Mouse (Mus musculus): ENCODE measurements around the gene Col6a6.

Gene Col6a6

DNA sequence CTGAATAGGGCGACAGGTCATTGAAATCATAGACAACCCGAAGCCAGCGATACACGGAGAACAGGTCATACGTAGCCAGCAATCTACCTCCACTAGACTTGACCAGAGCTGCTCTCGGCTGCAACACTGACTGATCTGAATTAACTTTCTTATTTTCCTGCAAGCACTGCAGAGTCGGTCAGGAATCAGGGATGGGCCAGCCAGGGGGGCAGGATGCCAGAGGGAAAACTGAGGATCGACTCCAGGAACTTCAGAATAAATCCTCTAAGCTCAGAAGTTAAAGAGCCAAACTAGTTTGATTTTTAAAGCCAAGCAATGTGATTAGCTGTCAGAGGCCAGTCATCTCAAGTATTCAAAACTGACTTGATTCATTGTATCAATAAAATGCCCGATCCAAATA is 88.5 kb downstream of the Col6a6 start:
- no peak for DNase-seq (ENCODE audit: low read depth, low spot score)

DNA sequence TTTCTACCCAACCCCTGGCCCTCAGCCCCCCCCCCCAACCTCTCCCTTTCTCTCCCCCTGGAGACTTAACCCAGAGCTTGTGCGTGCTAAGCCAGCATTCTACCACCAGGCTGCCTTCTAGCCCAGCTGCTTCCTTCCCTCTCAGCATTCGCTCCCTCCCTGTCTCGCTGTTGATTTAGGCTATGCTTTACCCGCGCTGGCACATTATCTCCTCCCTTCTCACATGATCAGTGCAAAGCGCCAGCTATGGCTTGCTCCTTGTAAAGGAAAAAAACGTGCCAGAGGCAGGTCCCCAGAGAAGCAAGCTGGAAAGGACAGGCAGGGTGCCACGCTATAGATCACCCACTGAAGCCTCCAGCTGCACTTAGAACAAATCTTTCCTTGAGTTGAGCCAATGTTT is 90.5 kb downstream of the Col6a6 start:
- peak; percentile 10 for DNase-seq (ENCODE audit: low read depth, low spot score)

DNA sequence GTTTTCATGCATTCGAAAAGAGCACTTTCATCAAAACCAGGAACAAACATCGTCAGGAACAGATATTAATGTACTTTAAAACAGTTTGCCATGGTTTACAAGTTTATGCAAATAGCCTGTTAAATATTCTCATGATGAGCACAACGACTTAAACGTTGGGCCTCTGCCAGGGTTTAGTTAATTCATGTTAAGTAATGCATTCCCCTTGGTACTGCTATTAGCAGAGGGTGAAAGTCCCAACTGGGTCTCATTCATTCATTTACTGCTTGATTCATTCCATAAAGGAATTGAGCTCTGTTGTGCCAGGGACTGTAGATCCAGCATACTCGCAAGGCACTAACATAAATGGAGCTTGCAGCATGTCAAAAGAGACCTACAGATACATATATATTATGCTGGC is 92.8 kb downstream of the Col6a6 start:
- DNase-seq (ENCODE audit: low read depth, low spot score): no peak

DNA sequence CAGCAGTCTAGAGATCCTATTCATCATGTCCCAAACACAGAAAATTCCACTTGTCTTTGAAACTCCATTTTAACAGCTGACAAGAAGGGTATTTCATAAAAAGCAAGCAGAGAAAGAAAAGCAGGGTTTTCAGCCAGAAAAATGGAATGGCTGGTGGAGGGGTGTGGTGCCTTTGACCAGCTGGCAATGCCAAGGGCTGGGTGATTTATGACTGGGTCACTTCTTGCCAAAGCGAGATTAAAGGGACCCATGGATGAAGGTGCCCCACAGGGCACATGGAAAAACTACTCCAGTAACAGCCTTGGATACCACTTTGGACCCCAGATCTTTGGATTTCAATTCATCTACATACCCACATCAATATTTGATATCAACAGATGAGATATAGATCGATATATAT is 93.3 kb downstream of the Col6a6 start:
- no peak for DNase-seq (ENCODE audit: low read depth, low spot score)

DNA sequence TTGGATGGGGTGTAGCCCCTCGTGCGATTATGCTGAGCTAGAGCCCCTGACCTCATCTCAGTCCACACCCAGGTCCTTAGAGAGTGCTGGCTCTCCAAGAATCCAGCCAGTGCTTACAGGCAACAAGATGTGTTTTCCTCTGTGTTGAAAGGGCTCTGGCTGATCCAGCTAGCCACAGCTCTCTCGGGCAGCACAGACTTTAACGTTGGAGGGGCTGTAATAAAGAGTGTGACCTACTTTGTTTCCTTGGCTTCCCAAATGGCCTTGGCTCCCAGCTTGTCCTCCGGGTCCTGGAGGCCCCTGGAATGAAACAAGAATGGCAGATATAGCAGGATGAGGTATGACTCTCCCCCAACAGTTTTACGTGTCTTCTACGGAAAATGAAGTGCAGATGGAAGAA is 96.0 kb downstream of the Col6a6 start:
- DNase-seq (ENCODE audit: low read depth, low spot score): no peak

DNA sequence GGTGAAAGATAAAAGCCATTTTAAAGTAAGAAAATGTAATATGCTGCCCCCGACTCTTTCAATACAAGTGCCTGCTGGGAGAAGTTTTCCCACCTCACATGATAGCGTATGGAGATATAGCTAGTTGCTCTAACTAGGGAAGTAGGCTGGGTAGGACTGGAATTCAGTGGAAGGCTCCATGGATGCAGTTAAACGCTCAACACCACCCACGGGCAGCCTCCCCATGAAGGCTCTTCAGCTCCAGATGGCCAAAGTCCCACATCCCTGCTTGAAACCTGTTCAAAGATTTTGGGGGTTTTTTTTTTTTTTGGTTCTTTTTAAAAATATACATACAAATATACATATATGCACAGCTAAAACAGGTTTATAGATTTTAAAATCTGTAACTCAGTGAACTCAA is 107.5 kb downstream of the Col6a6 start:
- DNase-seq (ENCODE audit: low read depth, low spot score): no peak

DNA sequence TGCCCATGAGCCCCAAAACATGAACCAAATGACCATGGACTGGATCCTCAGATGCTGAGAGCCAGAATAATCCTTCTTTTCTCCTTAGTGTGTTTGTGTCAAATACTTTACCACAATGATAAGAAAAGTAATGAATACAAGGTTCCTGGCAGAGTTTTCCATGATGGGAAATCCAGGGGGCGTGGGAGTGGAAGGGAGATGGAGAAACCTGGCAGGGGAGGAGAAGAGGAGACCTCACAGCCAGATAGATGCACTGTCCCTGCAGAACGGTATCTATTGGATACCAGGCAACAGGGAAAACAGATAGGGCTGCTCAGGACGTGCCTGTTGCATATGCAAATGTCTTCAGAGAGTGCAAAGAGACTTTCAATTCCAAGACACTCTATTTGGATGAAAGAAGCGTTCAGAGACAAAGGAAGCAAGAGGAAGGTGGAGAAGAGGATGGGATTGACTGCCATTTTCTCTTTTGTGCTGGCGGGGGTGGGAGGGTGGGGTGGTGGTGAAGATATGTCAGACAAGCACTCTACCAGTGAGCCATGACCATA is 108.0 kb downstream of the Col6a6 start:
- DNase-seq (ENCODE audit: low read depth, low spot score): peak; percentile 50

DNA sequence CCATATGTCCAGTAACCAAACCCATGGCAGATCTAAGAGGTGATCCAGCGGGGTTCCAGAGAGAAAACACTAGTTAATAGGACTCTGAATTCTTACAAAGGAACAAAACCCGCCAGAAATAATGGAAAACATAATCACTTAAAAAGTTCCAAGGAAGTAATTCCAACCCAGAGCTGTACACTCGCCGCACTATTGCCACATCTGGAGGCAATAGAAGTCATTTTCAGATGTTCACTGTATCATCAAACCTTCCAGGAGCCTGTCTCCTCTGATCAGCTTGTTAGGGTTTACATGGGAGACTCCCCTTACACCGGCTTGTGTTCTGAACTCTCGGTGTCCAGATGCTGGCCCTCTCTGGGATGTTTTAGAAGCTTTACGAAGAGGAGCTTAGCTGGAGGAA is 108.6 kb downstream of the Col6a6 start:
- no peak for DNase-seq (ENCODE audit: low read depth, low spot score)

DNA sequence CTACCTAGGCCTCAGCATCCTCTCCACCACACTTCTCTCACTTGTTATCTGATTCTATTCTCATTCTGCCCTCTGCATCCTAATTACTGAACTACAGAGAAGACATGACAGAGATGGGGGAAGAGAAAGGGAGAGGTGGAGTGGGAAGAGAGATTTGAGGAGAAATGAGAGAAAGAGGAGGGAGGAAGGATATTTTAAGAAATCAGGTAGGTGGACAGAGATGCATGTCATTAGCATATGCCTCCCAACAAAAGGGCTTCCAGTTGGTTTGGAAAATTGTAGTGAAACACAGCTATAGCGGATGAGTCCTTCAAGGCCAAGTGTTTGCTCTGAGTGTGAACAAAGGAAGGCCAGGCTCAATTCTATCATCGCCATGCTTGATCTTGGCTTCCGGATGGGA is 115.9 kb downstream of the Col6a6 start:
- no peak for DNase-seq (ENCODE audit: low read depth, low spot score)

DNA sequence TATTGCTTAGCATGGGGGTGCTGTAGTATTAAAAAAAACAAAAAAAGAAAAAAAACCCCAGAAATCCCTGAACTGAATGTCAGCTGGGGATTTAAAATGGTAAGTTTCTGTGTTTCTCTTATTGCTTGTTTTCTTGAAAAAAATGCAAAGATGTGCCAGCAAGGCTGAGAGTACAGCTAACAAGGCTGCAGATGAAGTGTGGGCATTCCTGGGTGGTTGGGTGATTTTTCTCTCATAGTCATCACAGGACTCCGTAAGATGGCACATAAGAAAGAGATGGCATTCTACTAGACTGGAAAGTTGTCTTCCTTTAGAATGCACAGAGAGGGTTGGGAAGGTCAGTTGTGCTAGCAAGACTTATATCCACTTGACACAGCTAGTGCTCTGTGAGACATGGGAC is 122.9 kb downstream of the Col6a6 start:
- DNase-seq (ENCODE audit: low read depth, low spot score): no peak

DNA sequence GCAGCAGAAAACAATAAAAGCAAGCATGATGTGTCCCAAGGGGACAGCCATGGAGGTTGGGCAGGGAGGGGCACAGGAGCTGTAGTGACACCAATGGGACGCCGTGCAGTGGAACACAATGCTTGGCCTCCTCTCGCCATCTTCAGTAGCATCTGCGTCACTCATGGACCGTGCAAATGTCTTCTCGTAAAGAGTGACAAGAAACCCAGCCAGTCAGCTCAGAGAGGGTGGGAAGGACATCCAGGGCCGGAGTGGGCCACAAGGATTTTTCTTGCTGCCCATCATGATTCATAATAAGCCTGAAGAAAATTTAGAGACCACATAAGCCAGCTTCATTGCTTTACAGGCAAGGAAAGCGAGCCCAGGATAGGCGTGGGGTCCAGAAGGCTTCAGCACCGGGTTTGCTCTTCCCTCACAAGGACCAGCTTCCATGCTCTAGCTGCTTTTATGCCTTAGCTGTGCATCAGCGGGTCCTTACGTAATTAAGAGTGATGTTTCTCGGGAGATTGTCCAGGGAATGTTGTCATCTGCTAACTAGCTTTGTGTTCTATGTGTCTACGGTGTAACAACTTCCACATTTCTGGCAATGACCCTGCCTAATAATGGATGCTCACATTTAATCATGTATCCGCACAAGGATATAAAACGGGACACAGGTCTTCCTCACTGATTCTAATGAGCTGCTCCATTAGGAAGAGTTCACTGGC is 123.6 kb downstream of the Col6a6 start:
- no peak for DNase-seq (ENCODE audit: low read depth, low spot score)

DNA sequence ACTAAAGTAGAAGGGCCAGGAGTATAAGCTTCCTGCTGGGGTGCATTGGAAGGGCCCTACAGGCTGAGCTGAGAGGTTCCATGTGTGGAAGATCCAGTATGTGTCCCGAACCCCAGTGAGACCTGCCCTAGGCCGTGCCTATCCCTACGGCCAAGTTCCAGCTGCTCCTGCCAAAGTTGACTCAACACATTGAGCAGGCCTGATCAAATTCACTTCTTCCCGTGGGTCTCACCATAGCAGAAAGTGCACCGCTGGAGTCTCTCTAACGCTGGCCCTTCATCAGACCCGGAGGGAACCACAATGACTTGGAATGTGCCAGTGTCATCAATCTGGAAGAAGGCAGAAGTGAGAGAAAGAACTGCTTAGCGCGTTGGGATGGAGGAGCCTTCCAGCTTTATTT is 126.0 kb downstream of the Col6a6 start:
- DNase-seq (ENCODE audit: low read depth, low spot score): no peak

DNA sequence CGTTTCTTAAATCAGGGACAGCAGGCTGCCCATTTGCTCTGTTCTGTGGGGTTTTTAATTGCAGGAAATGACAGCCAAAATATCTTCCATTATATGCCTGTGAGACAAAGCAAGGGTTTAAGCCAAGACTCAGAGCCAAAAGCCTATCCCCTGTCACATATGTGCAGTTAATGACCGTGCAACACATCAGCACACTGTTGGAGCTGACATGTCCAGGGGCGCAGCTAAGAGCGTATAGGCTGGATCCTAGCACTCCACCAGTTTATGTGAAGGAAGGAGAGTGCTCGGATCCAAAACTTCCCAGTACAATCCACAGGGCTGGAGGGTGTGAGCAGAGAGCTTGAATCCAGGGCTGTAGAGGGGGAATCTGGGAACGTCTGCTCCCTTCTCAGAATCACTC is 127.3 kb downstream of the Col6a6 start:
- DNase-seq (ENCODE audit: low read depth, low spot score): no peak

DNA sequence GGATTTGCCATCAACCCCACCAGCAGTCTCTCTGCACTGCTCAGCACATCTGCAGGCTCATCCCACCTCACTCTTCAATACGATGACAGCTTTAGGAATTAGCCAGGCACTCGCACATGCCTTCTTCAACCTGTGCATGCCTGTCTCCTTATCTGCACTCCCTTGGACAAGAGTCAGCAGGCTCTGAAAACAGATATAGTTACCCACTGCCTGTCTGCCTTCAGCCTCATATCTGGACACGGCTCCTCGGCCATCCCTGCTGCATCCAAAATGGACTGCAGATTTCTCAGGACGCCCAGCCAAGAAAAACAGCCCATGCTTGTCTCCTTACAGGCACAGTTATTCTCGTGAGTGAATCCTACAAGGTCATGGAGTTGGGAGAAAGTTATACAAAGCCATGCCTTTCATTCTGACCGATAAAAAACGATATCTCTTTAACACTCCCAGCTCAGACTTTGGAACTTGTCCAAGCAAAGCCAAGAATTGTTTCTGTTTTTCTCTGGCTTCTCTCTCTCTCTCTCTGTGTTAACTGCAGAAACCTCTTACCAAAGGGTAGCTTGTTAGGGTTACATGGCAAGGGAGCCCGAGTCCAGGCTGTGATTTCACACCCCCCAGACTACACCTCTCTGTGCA is 130.1 kb downstream of the Col6a6 start:
- no peak for DNase-seq (ENCODE audit: low read depth, low spot score)

DNA sequence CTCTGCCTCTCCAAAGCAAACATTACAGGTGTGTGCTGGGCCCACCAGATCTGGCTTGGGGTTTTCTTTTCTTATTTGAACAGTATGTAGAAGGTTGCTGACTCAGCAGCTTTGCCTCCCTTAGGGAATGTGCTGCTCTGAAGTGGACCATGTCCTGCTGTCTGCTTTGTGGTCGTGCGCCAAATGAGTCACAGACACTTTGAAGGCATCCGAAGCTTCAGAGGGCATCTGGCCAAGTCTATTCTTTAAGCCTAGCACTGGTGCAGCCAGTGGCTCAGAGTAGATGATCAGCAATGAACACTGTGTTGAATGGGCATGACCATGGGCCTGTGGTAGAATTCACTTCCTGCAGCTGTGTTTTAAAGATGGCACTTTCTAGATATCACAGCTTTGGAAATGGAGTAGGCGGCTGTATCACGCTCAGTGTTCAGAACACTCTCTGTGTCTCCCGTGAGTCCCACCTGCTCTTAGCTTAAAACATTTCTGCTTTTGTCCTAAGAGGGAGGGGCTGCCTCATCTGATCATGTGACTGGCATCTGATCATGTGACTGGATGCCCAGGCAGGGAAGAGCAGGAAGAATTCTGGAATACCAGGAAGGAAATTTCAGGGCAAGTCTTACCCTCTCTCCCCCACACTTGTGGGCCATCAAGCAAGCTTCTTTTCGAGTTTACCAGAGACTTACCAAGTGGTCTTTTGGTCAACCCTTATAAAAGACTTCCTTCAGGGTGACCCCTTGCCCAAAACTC is 131.0 kb downstream of the Col6a6 start:
- no peak for DNase-seq (ENCODE audit: low read depth, low spot score)

DNA sequence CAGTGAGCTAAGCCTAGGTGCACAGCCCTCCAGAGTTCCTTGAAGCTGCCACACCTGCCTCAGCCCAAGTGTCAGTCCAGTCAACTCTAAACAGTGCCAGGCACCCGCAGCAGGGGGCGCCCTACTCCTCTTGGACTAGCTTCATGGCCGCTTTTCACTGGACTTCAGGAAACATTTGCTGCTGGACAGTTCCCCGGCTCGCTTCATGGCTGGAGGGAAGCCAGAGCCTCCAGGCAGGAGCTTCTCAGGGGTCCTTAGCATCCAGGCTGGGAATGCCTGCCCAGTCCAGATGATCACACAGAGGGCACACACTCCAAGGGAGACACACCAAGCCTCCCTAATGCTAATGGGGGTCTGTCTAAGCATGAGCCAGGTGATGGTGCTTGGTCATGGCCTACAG is 134.1 kb downstream of the Col6a6 start:
- DNase-seq (ENCODE audit: low read depth, low spot score): peak; percentile 91

DNA sequence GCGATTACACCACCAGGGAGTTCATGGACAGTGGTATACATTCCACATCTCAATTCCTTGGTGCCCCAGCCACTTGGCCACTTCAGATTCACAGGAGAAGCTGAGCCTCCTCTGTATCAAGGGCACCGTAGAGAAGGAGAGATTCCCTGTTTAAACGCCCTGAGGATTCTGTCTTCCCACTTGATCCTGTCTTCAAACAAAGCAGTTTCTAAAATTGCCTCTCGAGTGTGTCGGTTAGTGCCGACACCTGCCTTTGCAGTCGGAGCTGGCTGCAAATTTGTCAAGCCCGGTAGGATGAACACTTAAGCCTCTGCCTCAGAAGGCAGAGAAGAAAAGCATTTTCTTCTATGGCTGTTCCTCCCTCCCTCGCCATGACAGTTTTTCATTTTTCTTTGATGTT is 134.9 kb downstream of the Col6a6 start:
- DNase-seq (ENCODE audit: low read depth, low spot score): no peak

DNA sequence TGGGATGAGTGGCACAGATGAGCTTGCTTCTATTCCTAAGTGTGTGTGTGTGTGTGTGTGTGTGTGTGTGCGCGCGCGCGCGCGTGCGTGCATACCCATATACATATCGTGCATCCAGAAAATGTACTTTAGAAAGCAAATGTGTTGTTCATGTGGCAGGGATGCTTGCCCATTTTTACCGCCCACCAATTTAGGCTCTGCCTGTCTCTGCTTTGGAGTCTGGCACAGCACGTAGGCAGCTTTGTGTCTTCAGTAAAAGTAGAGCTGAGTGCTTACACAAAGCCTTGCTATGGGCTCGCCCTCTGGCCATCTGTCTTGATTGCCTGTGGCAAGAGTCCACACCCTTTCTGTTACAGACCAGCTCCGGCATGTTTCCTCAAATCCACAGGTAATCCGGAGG is 135.5 kb downstream of the Col6a6 start:
- DNase-seq (ENCODE audit: low read depth, low spot score): peak; percentile 56

DNA sequence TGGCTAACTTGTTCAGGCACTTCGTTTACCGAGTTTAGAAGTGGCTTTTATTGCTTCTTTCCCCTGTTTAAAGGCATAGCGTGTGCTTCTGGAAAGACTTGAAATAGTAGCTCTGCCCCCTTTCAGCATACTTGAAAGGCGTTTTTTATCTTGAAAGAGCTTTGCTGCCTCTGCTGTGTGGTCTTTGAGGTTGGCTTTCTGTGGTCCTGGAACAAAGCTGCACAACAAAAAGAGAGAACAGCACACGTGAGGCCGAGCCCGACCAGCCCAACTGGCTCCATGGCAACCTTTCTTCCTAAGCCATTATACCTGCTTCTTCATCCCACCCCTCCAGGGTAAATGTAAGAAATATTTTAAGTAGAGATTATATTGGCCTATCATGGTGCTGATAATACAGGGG is 138.5 kb downstream of the Col6a6 start:
- DNase-seq (ENCODE audit: low read depth, low spot score): no peak

DNA sequence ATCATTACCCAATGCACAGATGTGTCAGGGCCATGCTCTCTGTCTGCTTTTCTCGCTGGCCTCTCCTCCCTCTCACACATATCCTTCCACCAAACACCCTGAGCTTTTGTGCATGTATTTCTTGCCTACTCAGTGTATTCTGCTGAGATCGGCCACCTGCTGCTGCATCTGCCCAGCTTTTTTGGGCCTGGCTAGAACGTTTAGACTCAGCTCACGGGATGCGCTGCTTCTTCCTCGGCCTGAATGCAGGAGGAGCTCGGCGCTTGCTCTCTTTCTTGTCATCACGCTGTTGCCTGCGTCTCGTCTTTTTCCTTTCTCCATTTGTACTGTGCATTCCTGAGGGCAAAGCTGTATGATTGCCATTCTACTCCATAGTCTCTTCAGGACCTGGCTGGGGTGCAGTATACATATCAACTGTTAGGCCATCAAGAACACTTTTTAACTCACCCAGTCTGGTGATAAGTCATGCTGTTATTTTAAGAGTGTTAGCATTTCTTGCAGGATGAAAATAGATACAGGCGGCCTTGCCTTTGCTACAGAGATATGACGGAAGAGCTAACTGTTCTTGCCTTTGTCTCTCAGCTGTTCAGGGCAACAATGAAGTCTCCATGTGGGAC is 143.3 kb downstream of the Col6a6 start:
- no peak for DNase-seq (ENCODE audit: low read depth, low spot score)

DNA sequence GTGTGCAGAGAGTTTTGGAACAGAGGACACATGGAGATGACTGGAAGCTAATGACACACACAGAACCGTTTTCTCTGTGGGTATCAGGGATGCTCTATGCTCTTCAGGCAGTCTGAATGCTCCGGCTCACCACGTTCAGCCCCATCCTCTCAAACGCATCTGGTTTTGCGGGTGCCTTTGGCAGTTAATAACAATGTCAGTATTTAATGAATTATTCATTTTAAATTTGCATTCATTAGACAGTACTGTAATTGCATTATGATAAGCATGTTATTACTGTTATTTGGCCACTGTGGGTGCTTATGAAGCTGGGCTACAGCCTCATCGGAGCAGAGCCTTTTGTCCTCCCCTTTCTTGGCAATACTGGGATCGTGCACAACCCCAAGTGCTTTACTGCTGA is 146.6 kb downstream of the Col6a6 start:
- no peak for DNase-seq (ENCODE audit: low read depth, low spot score)

DNA sequence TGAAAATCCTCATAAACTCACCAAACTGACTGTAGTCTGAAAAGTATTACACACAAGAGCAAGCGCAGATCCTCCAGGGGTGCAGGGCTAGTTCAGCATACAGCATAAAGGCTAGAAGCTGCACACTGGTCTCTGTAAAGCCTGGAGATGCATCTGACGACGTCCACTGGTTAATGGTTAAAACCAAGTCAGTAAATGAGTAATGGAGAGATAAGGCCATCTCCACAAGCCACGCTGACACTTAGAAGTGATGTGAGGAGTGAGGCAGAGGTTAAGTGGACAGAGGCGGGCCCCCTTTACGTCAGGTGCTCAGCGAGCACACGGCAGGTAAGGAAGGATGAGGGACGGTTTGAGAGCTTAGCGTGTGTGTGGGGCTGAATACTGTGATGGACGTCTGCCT is 152.0 kb downstream of the Col6a6 start:
- no peak for DNase-seq (ENCODE audit: low read depth, low spot score)

Data from ZHBTc4 (cell line).